Mouse (Mus musculus): Measurements from ENCODE around the gene Cyp2d10. TPM values are rescaled to one million over a fixed set of nuclear protein-coding genes. Genes with fewer than 3 reads are reported as not detected.
A peak's percentile ranks its signal among the peaks of the same experiment; 100 is the strongest.
"Not testable (repeated sequence)": the region's sequence is repeated elsewhere in the genome, so short reads cannot be mapped to it uniquely, and the experiment has no call there.

Gene Cyp2d10
- polyA plus RNA-seq, 1 experiment: 0.16 TPM

DNA sequence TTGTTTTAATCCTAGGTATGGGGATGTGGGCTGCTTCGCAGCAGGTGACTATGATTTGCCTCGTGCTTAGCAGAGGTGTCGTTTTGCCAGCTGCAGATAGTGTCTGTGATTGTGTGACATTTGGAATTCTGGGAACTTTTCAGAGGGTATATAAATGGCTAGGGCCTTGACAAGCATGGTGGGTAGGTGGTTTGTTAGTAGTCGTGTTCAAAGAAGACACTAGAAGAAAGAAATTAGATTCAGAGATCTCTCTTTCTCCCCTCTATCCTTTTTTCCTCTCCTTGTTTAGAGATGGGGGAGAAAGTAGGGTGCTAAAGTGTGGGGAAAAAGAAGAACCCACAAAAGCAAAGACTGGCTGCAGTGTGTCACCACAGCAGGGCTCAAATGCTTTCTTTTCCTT, 38.8 kb downstream of the Cyp2d10 start:
- H3K36me3 ChIP-seq (ENCODE audit: control insufficient read depth, insufficient read depth, low read length): peaks cover 3% of the 10 kb centered on the region; the same call in 1 of the 2 replicates
- H3K4me1 ChIP-seq (ENCODE audit: control insufficient read depth, insufficient read depth, insufficient read length, low read length): peaks cover 3% of the 10 kb centered on the region; the same call in 1 of the 2 replicates
- TF ChIP-seq POLR2A (IDR thresholded peaks at IDR 0.05; ENCODE audit: low read depth, low read length) (no peak), CTCF (IDR thresholded peaks at IDR 0.05; ENCODE audit: extremely low read depth, insufficient read length, insufficient replicate concordance, low read depth, low read length) (no peak)
- no peak overlapping the region for H3K27ac ChIP-seq (ENCODE audit: insufficient read depth, low read depth, low read length)
- WGBS: 90% methylated on average over 4 of the region's 4 CpGs
- H3K4me3 ChIP-seq (ENCODE audit: low read depth, low read length): no peak overlapping the region
- no peaks in the 10 kb centered on the region for H3K27me3 ChIP-seq (ENCODE audit: control insufficient read depth, insufficient read depth, low read length)

GRCm38 (mm10) chr15:82364561-82364960, 42.4 kb downstream of the Cyp2d10 start:
- Histone ChIP-seq H3K27ac (ENCODE audit: insufficient read depth, low read depth, low read length) (peak overlapping the region; percentile 80), H3K4me3 (ENCODE audit: low read depth, low read length) (peak overlapping the region; percentile 53), H3K4me1 (ENCODE audit: control insufficient read depth, insufficient read depth, insufficient read length, low read length) (peaks cover 13% of the 10 kb centered on the region; the same call in 1 of the 2 replicates)
- not testable (repeated sequence) for H3K27me3 ChIP-seq (ENCODE audit: control insufficient read depth, insufficient read depth, low read length); H3K36me3 ChIP-seq (ENCODE audit: control insufficient read depth, insufficient read depth, low read length)
- WGBS: 6% methylated on average over 7 of the region's 9 CpGs

DNA sequence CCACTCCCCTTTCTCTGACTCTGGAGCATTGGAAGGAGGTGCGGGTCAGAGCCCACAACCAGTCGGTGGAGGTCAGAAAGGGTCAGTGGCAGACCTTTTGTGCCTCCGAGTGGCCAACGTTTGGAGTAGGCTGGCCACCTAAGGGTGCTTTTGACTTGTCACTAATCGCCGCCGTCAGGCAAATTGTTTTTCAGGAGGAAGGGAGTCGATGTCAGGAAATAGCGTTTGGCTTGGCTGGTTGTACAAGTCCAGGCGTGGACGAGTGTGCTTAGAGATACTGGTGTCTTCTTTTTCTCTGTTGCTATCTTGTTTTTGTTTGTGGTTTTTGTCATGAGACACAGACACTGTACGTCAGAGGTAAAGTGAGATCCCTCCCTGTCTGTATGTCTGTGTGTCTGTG, 43.2 kb downstream of the Cyp2d10 start:
- not testable (repeated sequence) for H3K4me3 ChIP-seq (ENCODE audit: low read depth, low read length); H3K36me3 ChIP-seq (ENCODE audit: control insufficient read depth, insufficient read depth, low read length); H3K27me3 ChIP-seq (ENCODE audit: control insufficient read depth, insufficient read depth, low read length); H3K27ac ChIP-seq (ENCODE audit: insufficient read depth, low read depth, low read length)
- WGBS: 83% methylated on average over 8 of the region's 12 CpGs
- H3K4me1 ChIP-seq (ENCODE audit: control insufficient read depth, insufficient read depth, insufficient read length, low read length): peaks cover 13% of the 10 kb centered on the region; the same call in 1 of the 2 replicates

- Histone ChIP-seq H3K36me3 (ENCODE audit: control insufficient read depth, insufficient read depth, low read length) (no peaks in the 10 kb centered on the region), H3K27me3 (ENCODE audit: control insufficient read depth, insufficient read depth, low read length) (no peaks in the 10 kb centered on the region), H3K27ac (ENCODE audit: insufficient read depth, low read depth, low read length) (peak overlapping the region; percentile 99), H3K4me3 (ENCODE audit: low read depth, low read length) (no peak overlapping the region), H3K4me1 (ENCODE audit: control insufficient read depth, insufficient read depth, insufficient read length, low read length) (peaks cover 13% of the 10 kb centered on the region; the same call in 1 of the 2 replicates)
- WGBS: 83% methylated on average over 4 of the region's 4 CpGs
- TF ChIP-seq POLR2A (IDR thresholded peaks at IDR 0.05; ENCODE audit: low read depth, low read length): no peak
- TF ChIP-seq CTCF (IDR thresholded peaks at IDR 0.05; ENCODE audit: extremely low read depth, insufficient read length, insufficient replicate concordance, low read depth, low read length): no peak
These were observed 44.8 kb downstream of the Cyp2d10 start for GRCm38 (mm10) chr15:82362234-82362633.

DNA sequence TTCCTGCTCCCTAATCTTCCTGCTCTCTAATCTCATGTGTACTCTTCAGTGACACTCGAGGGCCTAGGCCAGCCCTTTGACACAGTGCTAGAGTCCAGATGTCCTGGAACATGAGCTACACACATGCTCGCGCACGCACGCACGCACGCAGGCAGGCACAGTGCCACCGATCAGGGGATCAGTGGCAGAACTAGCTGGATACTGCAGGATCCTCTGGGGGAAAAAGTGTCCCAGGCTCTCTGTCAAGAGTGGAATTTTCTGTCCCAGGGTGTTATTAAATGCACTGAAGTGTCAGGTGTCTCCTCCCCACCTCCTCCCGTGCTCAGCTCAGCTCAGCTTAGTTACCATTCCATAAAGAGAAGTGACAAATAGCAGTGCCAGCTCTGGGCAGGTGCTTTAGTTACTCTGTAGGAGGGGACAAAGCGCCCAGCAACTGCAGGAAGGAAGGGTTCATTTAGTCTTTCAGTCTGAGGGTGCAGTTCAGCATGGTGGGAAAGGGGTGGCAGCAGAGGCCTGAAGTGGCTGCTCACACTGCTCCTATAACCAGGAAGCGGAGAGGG, 45.5 kb downstream of the Cyp2d10 start:
- TF ChIP-seq CTCF (IDR thresholded peaks at IDR 0.05; ENCODE audit: extremely low read depth, insufficient read length, insufficient replicate concordance, low read depth, low read length) (peak; percentile 23; the same call in 1 of the 2 replicates), POLR2A (IDR thresholded peaks at IDR 0.05; ENCODE audit: low read depth, low read length) (no peak)
- Histone ChIP-seq H3K27me3 (ENCODE audit: control insufficient read depth, insufficient read depth, low read length) (no peaks in the 10 kb centered on the region), H3K27ac (ENCODE audit: insufficient read depth, low read depth, low read length) (peak overlapping the region; percentile 99), H3K4me1 (ENCODE audit: control insufficient read depth, insufficient read depth, insufficient read length, low read length) (peaks cover 13% of the 10 kb centered on the region; the same call in 1 of the 2 replicates), H3K4me3 (ENCODE audit: low read depth, low read length) (no peak overlapping the region), H3K36me3 (ENCODE audit: control insufficient read depth, insufficient read depth, low read length) (no peaks in the 10 kb centered on the region)
- WGBS: 24% methylated on average over 11 of the region's 11 CpGs

DNA sequence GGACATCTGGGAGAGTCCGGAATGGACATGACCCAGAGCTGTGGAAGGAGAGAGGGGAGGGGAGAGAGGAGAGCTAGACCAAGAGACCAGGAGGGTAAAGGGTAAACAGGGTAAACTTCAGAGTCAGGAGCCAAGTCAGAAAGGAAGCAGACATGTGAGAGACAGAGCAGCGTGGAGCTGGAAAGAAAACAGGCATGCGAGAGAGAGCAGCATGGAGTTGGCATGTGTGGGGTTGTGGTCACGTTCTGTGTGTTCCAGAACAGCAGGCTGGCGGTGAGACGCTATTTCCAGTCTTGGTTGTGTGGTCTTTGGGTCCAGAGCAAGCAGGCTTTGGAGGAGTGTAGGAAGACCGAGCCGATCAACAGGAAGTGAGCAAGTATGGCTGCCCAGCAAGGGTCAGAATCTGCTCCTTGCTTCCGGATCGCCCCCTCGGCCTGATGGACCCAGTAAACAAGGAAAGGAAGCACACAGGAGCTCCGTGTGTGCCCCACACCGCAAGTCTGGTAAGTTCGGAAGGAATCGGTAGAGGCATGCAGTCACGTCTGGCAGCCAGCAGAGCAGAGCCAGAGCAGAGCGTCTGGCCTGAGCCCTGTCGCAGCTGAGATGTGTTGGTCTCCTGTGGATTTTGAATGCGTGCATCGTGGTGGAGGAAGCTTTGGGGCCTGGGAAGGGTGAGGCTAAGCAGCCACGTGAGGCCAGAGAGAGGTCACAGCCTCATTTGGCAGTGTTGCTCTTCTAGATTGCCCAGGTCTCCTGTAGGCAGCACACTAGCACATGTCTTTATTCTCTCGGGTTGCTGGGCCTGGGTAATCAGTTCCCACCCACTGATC, 48.3 kb downstream of the Cyp2d10 start:
- Histone ChIP-seq H3K27ac (ENCODE audit: insufficient read depth, low read depth, low read length) (0 out of 2 replicates have a peak overlapping the region, but pooled peaks have one; percentile 18), H3K36me3 (ENCODE audit: control insufficient read depth, insufficient read depth, low read length) (no peaks in the 10 kb centered on the region), H3K27me3 (ENCODE audit: control insufficient read depth, insufficient read depth, low read length) (no peaks in the 10 kb centered on the region), H3K4me3 (ENCODE audit: low read depth, low read length) (peak overlapping the region; percentile 22), H3K4me1 (ENCODE audit: control insufficient read depth, insufficient read depth, insufficient read length, low read length) (peaks cover 13% of the 10 kb centered on the region; the same call in 1 of the 2 replicates)
- WGBS: 74% methylated on average over 22 of the region's 22 CpGs
- TF ChIP-seq CTCF (IDR thresholded peaks at IDR 0.05; ENCODE audit: extremely low read depth, insufficient read length, insufficient replicate concordance, low read depth, low read length) (no peak), POLR2A (IDR thresholded peaks at IDR 0.05; ENCODE audit: low read depth, low read length) (no peak)

DNA sequence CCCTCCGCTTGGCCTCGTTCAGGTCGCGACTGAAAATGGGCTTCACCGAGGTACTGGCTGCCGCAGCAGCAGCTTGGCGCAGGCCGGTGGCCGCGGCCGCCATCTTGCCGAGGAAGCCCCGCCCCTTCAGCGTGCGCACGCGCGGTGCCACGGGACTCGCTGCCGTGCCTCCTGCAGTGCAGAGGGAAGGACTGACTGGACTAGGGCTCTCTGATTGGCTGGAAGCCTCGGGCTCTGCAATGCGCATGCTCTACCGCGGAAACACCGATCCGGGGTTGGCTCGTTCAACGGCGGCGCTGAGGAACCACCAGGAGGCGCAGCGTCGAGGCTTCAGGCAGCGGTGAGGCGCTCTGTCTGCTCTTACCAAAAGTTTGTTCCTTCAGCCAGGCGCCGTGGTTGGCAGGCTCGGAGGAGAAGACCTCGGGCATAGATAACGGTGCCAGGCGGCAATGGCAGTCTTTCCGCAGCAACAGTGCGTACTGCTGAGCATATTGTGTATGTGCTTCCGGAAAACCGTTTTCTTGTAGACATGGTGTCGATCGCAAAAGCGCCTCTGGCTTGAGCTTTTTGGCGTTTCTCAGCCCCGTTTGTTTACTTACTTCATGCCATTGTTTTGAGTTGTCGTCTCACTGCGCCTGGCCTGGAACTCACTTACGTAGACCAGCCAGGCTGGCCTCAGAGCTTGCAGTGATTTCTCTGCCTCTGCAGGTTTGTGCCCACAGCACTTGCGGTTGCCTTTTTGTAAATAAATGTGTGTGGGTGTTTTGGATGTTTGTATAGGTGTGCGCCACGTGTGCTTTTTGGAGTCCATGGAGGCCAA, 52.7 kb downstream of the Cyp2d10 start, which contains the start of gene Ndufa6:
Ndufa6 (minus strand) TSS at position 197 of the 820 bp plus-strand sequence.
- Histone ChIP-seq H3K4me1 (ENCODE audit: control insufficient read depth, insufficient read depth, insufficient read length, low read length) (peaks cover 15% of the 10 kb centered on the region; the same call in 1 of the 2 replicates), H3K36me3 (ENCODE audit: control insufficient read depth, insufficient read depth, low read length) (peaks cover 17% of the 10 kb centered on the region), H3K27ac (ENCODE audit: insufficient read depth, low read depth, low read length) (peak within 1 kb of the TSS; percentile 83), H3K27me3 (ENCODE audit: control insufficient read depth, insufficient read depth, low read length) (no peaks in the 10 kb centered on the region), H3K4me3 (ENCODE audit: low read depth, low read length) (peak within 1 kb of the TSS; percentile 74)
- 1% methylated on average over 57 of the region's 57 CpGs for WGBS
- TF ChIP-seq POLR2A (IDR thresholded peaks at IDR 0.05; ENCODE audit: low read depth, low read length): peak; percentile 91
- TF ChIP-seq CTCF (IDR thresholded peaks at IDR 0.05; ENCODE audit: extremely low read depth, insufficient read length, insufficient replicate concordance, low read depth, low read length): peak; percentile 95
